Mouse (Mus musculus) embryonic fibroblast, embryonic 13.5 days (primary cell): Measurements from ENCODE around the gene Zswim1. TPM values are rescaled to one million over a fixed set of nuclear protein-coding genes. Genes with fewer than 3 reads are reported as not detected.
"Not testable (repeated sequence)": the region's sequence is repeated elsewhere in the genome, so short reads cannot be mapped to it uniquely, and the experiment has no call there.

Experiments
- H3K27ac ChIP-seq: 2 replicates; pipeline ENCODE4 v1.5.1; 2012; ENCODE audit warnings: low read length, control low read depth, inconsistent platforms; ENCODE audit not compliant: insufficient read depth
- H3K4me1 ChIP-seq: 2 replicates; pipeline ENCODE4 v1.6.1; 2011; ENCODE audit warnings: low read length; ENCODE audit not compliant: control insufficient read depth, insufficient read depth
- H3K4me3 ChIP-seq: 2 replicates; pipeline ENCODE4 v1.5.1; 2011; ENCODE audit warnings: mild to moderate bottlenecking, control low read depth, low read length; ENCODE audit not compliant: insufficient read depth
- CTCF ChIP-seq: IDR thresholded peaks from 2 replicates; pipeline ENCODE4 v1.5.1; 2011; ENCODE audit warnings: mild to moderate bottlenecking, control low read depth, low read length, moderate library complexity, borderline replicate concordance; ENCODE audit not compliant: insufficient read depth
- POLR2A ChIP-seq: IDR thresholded peaks from 2 replicates; pipeline ENCODE4 v1.6.1; 2011; ENCODE audit warnings: low read depth, mild to moderate bottlenecking, control low read depth, low read length, moderate library complexity
- polyA plus RNA-seq: library from polyadenylated mRNA; stranded (reverse); fragments of >200 nt; gene quantifications from 2 replicates; pipeline ENCODE4 v1.2.4, GENCODE M21; 2011; ENCODE audit warnings: low read depth; ENCODE audit not compliant: missing spikeins, insufficient read length

Zswim1 gene
- polyA plus RNA-seq, 1 experiment: 10.1 TPM

DNA sequence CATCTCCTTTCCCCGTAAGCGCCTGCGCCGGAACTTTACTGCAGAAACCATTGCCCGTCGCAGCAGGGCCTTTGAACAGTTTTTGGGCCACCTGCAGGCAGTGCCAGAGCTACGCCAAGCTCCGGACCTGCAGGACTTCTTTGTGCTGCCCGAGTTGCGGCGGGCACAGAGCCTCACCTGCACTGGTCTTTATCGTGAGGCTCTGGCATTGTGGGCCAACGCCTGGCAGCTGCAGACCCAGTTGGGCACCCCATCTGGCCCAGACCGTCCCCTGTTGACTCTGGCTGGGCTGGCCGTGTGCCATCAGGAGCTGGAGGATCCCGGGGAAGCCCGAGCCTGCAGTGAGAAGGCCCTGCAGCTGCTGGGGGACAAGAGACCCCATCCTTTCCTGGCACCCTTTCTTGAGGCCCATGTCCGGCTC lies 30.6 kb upstream of the Zswim1 start:
- Histone ChIP-seq H3K27ac (no peak overlapping the region), H3K4me1 (peaks cover 11% of the 10 kb centered on the region), H3K4me3 (no peak overlapping the region)
- TF ChIP-seq CTCF: no peak
- no peak for TF ChIP-seq POLR2A

DNA sequence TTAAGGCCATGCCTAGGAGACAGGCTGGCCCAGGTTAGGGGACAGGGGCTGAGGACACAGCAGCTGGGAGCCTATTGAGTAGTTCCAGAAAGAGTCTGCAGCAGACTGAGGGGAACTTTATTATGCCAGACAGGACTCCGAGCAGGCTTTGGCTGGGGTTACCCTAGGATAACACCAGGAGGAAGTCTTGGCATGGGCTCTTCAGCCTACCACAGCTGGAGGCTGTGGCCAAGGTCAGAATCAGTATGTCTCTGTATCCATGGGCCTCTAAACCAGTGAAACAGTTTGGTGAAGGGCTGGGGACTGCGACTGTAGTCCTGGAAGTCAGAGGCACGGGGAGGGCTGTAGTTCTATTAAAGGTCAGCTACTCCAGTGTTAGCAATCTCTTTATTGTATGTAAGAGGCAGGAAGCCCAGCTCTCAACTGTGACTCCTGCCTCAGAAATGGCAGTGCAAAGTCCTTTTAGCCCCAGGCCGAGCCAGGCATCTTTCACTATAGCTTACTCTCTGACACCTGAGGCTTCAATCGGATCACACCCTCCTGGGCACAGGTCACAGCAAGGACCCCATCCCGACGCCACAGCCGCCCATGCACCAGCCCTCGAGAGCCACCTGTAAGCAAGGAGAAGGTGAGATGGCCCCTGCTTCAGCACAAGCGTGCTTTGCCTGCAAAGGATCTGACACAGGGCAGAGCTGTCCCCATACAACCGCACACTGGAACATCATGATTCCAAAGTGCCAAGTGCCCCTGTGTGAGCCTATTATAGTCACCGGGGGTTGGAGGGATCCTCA lies 29.9 kb upstream of the Zswim1 start:
- Histone ChIP-seq H3K27ac (no peak overlapping the region), H3K4me1 (peaks cover 8% of the 10 kb centered on the region), H3K4me3 (no peak overlapping the region)
- TF ChIP-seq CTCF (no peak), POLR2A (no peak)

DNA sequence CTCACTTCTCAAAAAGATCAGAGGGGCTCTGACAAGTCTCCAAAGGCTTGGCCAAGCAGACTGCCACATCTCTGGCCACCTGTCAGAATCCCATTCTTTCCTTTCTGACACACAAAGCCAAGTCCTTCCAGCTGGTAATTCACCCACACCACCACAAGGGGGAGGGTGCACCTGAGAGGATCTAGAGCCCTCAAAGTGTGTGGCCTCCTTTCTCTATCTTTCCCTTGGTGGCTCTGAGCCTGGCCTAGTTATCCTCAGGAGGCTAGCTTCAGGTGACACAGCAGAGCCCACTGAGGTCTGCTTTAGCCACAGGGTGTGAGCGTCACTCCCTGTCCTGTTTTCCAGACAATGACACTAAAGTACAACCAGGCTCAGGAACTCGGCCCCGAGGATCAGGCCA lies 29.2 kb upstream of the Zswim1 start:
- peaks cover 4% of the 10 kb centered on the region; the same call in 1 of the 2 replicates for H3K4me1 ChIP-seq
- TF ChIP-seq CTCF (peak; percentile 55; the same call in 1 of the 2 replicates), POLR2A (no peak)
- H3K4me3 ChIP-seq: no peak overlapping the region
- no peak overlapping the region for H3K27ac ChIP-seq

DNA sequence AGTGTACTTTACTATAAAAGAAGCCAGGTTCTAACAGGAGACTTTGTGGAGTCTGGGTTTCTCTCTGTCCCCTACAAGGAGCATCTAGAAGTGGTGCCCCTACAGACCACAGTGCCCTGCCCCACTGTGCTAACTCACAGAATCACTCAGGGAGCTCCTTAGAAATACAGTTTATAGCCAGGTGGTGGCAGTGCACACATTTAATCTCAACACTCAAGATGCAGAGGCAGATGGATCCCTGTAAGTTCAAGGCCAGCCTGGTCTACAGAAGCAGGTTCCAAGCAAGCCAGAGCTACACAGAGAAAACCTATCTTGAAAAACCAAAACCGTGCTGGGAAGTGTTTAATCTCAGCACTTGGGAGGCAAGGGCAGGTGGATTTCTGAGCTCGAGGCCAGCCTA lies 28.7 kb upstream of the Zswim1 start:
- Histone ChIP-seq H3K27ac (no peak overlapping the region), H3K4me1 (no peaks in the 10 kb centered on the region), H3K4me3 (no peak overlapping the region)
- TF ChIP-seq POLR2A: no peak
- TF ChIP-seq CTCF: no peak

DNA sequence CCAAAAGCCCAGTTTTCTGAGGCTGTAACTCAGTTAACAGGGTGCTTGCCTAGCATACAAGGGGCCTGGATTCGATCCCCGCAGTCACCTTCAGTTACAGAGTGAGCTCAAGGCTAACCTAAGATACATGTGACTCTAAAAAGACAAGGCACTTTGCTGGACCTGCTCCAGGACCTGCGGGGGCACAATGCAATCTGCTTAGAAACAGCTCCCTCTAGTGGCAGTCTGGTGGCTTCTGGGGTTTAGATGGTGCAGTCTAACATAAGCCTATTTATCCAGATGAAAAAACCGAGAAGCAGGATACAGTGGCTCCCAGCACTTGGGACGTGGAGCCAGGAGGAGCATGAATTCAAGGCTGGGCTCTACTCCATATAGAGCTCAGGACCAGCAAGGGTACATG lies 28.2 kb upstream of the Zswim1 start:
- Histone ChIP-seq H3K4me3 (no peak overlapping the region), H3K27ac (no peak overlapping the region), H3K4me1 (no peaks in the 10 kb centered on the region)
- TF ChIP-seq CTCF: peak; percentile 64
- TF ChIP-seq POLR2A: no peak

DNA sequence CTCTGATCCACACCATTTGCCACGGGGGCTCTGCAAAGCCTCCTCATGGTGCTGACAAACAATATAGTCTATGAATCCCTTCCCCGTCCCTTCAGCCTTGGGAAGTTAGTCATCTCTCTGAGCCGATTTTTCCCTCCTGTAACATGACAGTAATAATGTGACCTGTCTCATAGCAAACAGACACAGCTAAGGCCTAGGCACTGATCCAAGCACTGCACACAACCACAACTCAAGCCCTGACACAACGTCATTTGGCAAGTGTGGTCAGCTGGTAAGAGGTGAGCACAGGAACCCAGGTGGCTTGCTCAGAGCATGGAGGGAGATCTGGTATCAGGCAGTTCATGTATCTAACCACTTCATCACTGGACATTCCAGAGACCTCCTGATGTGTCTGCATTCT lies 26.6 kb upstream of the Zswim1 start:
- Histone ChIP-seq H3K4me1 (no peaks in the 10 kb centered on the region), H3K27ac (no peak overlapping the region), H3K4me3 (no peak overlapping the region)
- TF ChIP-seq CTCF (no peak), POLR2A (no peak)

DNA sequence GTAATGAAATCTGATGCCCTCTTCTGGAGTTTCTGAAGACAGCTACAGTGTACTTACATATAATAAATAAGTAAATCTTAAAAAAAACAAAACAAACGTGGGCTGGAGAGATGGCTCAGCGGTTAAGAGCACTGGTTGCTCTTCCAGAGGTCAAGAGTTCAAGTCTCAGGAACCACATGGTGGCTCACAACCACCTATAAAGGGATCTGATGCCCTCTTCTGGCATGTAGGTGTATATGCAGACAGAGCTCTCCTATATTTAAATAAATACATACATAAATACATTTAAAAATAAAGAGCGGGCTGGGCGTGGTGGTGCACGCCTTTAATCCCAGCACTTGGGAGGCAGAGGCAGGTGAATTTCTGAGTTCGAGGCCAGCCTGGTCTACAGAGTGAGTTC lies 23.9 kb upstream of the Zswim1 start:
- not testable (repeated sequence) for H3K4me3 ChIP-seq, H3K4me1 ChIP-seq, H3K27ac ChIP-seq

DNA sequence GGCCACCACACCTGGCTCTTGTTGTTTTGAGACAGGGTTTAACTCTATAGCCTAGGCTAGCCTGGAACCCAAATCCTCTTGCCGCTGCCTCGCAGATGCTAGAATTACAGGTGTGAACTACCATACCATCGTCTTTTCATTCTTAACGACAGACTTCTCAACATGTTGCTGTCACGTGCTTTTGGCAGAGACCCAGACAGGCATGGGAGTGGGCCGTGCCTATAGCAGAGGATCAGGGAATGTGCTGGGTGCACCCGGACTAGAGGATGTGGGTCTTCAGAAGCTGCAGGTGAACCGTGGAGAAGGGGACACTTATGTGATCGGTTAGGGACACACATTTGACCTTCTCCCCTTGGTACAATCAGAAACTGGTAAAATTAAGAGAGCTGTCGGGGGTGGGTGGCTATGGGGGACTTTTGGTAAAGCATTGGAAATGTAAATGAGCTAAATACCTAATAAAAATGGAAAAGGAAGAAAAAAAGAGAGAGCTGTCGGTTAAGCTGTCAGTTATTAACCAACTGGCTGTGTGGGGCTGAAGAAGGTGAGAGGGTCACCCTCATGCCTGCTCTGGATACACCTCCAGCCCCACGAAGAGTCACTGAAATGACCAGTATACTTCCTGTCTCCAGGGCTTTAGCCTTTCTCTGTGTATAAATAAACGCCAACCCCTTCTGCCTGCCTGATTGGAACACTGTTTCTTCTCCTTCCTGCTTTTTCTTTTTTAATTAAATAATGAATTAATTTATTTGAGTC lies 22.1 kb upstream of the Zswim1 start:
- Histone ChIP-seq H3K27ac (no peak overlapping the region), H3K4me1 (peaks cover 2% of the 10 kb centered on the region; the same call in 1 of the 2 replicates), H3K4me3 (no peak overlapping the region)
- TF ChIP-seq POLR2A (no peak), CTCF (no peak)

DNA sequence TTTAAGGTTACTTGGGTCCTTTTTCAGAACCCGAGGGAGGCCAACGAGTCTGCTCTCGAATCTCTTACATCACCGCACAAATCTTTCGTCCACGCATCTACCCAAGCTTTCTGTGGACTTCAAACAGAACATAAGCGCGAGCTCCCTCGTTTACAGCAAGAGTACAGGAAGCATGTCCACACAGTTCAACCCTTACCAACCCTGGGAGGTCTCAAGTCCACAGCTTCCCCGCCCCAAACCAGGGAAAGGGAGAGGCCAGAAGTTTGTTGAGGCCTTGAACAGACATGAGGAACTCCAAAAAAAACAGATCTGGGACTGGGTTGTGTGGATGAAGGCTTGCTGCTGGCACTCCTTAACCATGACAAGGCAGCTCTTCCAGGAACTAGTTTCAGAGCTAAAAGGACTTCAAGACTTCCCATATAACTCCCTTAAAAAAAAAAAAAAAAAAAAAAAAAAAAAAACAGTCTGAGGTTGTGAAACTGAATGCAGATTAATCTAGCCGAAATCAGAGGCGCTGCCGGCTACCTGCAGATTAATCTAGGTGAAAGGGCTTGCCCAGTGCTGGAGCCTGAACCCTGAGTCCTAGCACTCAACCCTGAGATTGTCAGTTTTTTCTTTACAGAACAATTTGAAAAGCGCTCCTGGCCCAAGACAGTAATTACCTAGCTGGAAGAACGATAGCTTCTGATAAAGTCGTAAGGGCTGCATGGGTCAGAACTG lies 19.1 kb upstream of the Zswim1 start:
- peaks cover 2% of the 10 kb centered on the region; the same call in 1 of the 2 replicates for H3K4me1 ChIP-seq
- no peak overlapping the region for H3K27ac ChIP-seq
- peak overlapping the region; percentile 78 for H3K4me3 ChIP-seq
- no peak for TF ChIP-seq POLR2A
- TF ChIP-seq CTCF: no peak
